Mouse (Mus musculus) small intestine, adult 2 months (tissue): ENCODE results near the gene Krt7.

Experiments
- CTCF ChIP-seq: fragments of 200-500 bp; IDR thresholded peaks from 2 replicates; pipeline ENCODE4 v1.5.1; 2012; ENCODE audit warnings: low read depth, mild to moderate bottlenecking, control low read depth, inconsistent platforms, low read length, moderate library complexity, mixed read lengths; ENCODE audit not compliant: insufficient replicate concordance, insufficient read length; ENCODE audit errors: extremely low read depth
- POLR2A ChIP-seq: fragments of 200-500 bp; IDR thresholded peaks from 2 replicates; pipeline ENCODE4 v1.6.1; 2012; ENCODE audit warnings: low read depth, mild to moderate bottlenecking, control low read depth, inconsistent platforms, low read length, moderate library complexity

GRCm38 (mm10) chr15:101387176-101387575 is 23.7 kb upstream of the Krt7 start:
- no peak for TF ChIP-seq POLR2A
- peak; percentile 31; the same call in 1 of the 2 replicates for TF ChIP-seq CTCF
